29 mouse cellular contexts compared by ENCODE assay signal in genomic region chr14:97855345-97855744, GRCm38 (mm10).
DNase-seq lines count a peak whose midpoint lies in the region; ATAC-seq and TF ChIP-seq lines count a peak whose summit lies in the region.
"Had no signal": no experiment of that assay in that cellular context is flagged by ENCODE, and none has a peak within 500 bp of the region (broad histone marks: within the 10 kb centered on the region; RNA-seq: fewer than 3 reads in every experiment).

No protein-coding gene starts in this region.

- no peaks in the 10 kb centered on the region for H3K9me3 ChIP-seq in hindbrain, embryonic 11.5 days (ENCODE audit: control insufficient read depth, low read length)
- H3K9me3 ChIP-seq in hindbrain, embryonic 13.5 days: no peaks in the 10 kb centered on the region
- H3K9me3 ChIP-seq in midbrain, embryonic 13.5 days: no peaks in the 10 kb centered on the region
- H3K9me3 ChIP-seq in midbrain, embryonic 16.5 days (replicated peaks; ENCODE audit: control insufficient read depth, low read length, poor library complexity, severe bottlenecking): no peaks in the 10 kb centered on the region
- no peaks in the 10 kb centered on the region for H3K9me3 ChIP-seq in hindbrain, embryonic 16.5 days (ENCODE audit: control insufficient read depth, low read length)
- H3K9me3 ChIP-seq in lung, postnatal 0 days (ENCODE audit: low read length): no peaks in the 10 kb centered on the region
- H3K9me3 ChIP-seq: embryonic facial prominence, embryonic 13.5 days; forebrain, embryonic 10.5 days; heart, embryonic 12.5 days; kidney, embryonic 15.5 days; liver, embryonic 12.5 days; neural tube, embryonic 13.5 days had no signal

- no peak overlapping the region for H3K4me3 ChIP-seq in hindbrain, embryonic 11.5 days (ENCODE audit: low read depth, low read length)
- H3K4me3 ChIP-seq in hindbrain, embryonic 13.5 days: no peak overlapping the region
- no peak overlapping the region for H3K4me3 ChIP-seq in midbrain, embryonic 13.5 days (replicated peaks)
- H3K4me3 ChIP-seq in midbrain, embryonic 16.5 days (ENCODE audit: low read depth, low read length): no peak overlapping the region
- H3K4me3 ChIP-seq in hindbrain, embryonic 16.5 days (ENCODE audit: low read length): no peak overlapping the region
- H3K4me3 ChIP-seq in lung, postnatal 0 days (ENCODE audit: low read depth, low read length): no peak overlapping the region
- H3K4me3 ChIP-seq: embryonic facial prominence, embryonic 13.5 days; forebrain, embryonic 10.5 days; heart, adult 2 months; heart, embryonic 12.5 days; kidney, embryonic 15.5 days; left cerebral cortex, adult 2 months; liver, embryonic 12.5 days; neural tube, embryonic 13.5 days had no signal

- no peak overlapping the region for H3K27ac ChIP-seq in hindbrain, embryonic 11.5 days (ENCODE audit: low read depth, low read length)
- H3K27ac ChIP-seq in hindbrain, embryonic 13.5 days: no peak overlapping the region
- no peak overlapping the region for H3K27ac ChIP-seq in midbrain, embryonic 13.5 days
- H3K27ac ChIP-seq in midbrain, embryonic 16.5 days (ENCODE audit: low read length): no peak overlapping the region
- H3K27ac ChIP-seq in hindbrain, embryonic 16.5 days (ENCODE audit: low read depth, low read length): no peak overlapping the region
- no peak overlapping the region for H3K27ac ChIP-seq in lung, postnatal 0 days (ENCODE audit: low read length)
- H3K27ac ChIP-seq: embryonic facial prominence, embryonic 13.5 days; forebrain, embryonic 10.5 days; heart, adult 2 months; kidney, embryonic 15.5 days; left cerebral cortex, adult 2 months; liver, embryonic 12.5 days; macrophage; neural tube, embryonic 13.5 days had no signal

- no peaks in the 10 kb centered on the region for H3K4me1 ChIP-seq in hindbrain, embryonic 11.5 days (replicated peaks; ENCODE audit: control insufficient read depth, insufficient read depth, low read length)
- no peaks in the 10 kb centered on the region; the same call in 1 of the 2 replicates for H3K4me1 ChIP-seq in hindbrain, embryonic 13.5 days (replicated peaks)
- 0 out of 2 replicates have a peak, but pooled peaks cover 2% of the 10 kb centered on the region for H3K4me1 ChIP-seq in midbrain, embryonic 13.5 days (replicated peaks)
- no peaks in the 10 kb centered on the region for H3K4me1 ChIP-seq in midbrain, embryonic 16.5 days (ENCODE audit: control insufficient read depth, insufficient read depth, low read length)
- no peaks in the 10 kb centered on the region for H3K4me1 ChIP-seq in hindbrain, embryonic 16.5 days (ENCODE audit: control insufficient read depth, insufficient read depth, low read depth, low read length)
- no peaks in the 10 kb centered on the region for H3K4me1 ChIP-seq in lung, postnatal 0 days (ENCODE audit: insufficient read depth, low read depth, low read length)
- H3K4me1 ChIP-seq: embryonic facial prominence, embryonic 13.5 days; heart, embryonic 12.5 days; kidney, embryonic 15.5 days; liver, embryonic 12.5 days had no signal

- no peak for TF ChIP-seq CTCF in lung, postnatal 0 days (IDR thresholded peaks at IDR 0.05)

- no peak overlapping the region for H3K4me2 ChIP-seq in hindbrain, embryonic 11.5 days (replicated peaks; ENCODE audit: low read depth, low read length)
- H3K4me2 ChIP-seq in hindbrain, embryonic 13.5 days: no peak overlapping the region
- no peak overlapping the region for H3K4me2 ChIP-seq in midbrain, embryonic 13.5 days (replicated peaks)
- H3K4me2 ChIP-seq in midbrain, embryonic 16.5 days (ENCODE audit: low read length): no peak overlapping the region
- no peak overlapping the region for H3K4me2 ChIP-seq in hindbrain, embryonic 16.5 days (ENCODE audit: low read length)
- no peak overlapping the region for H3K4me2 ChIP-seq in lung, postnatal 0 days (replicated peaks; ENCODE audit: low read depth, low read length)
- H3K4me2 ChIP-seq: embryonic facial prominence, embryonic 13.5 days; heart, embryonic 12.5 days; kidney, embryonic 15.5 days; liver, embryonic 12.5 days; neural tube, embryonic 13.5 days had no signal

- 62% methylated on average over 1 of the region's 1 CpGs for WGBS in hindbrain, embryonic 11.5 days
- WGBS in hindbrain, embryonic 13.5 days: 42% methylated on average over 1 of the region's 1 CpGs
- WGBS in midbrain, embryonic 13.5 days: 57% methylated on average over 1 of the region's 1 CpGs
- 48% methylated on average over 1 of the region's 1 CpGs for WGBS in midbrain, embryonic 16.5 days
- WGBS in hindbrain, embryonic 16.5 days: 54% methylated on average over 1 of the region's 1 CpGs
- 72% methylated on average over 1 of the region's 1 CpGs for WGBS in lung, postnatal 0 days

- TF ChIP-seq EP300 in lung, postnatal 0 days (IDR thresholded peaks at IDR 0.05): no peak

- no peak overlapping the region for H3K9ac ChIP-seq in hindbrain, embryonic 11.5 days (ENCODE audit: low read depth, low read length)
- no peak overlapping the region for H3K9ac ChIP-seq in hindbrain, embryonic 13.5 days
- no peak overlapping the region for H3K9ac ChIP-seq in midbrain, embryonic 13.5 days (replicated peaks)
- H3K9ac ChIP-seq in midbrain, embryonic 16.5 days (ENCODE audit: low read depth, low read length): no peak overlapping the region
- H3K9ac ChIP-seq in hindbrain, embryonic 16.5 days (ENCODE audit: low read depth, low read length): no peak overlapping the region
- no peak overlapping the region for H3K9ac ChIP-seq in lung, postnatal 0 days (replicated peaks; ENCODE audit: low read depth)
- H3K9ac ChIP-seq: embryonic facial prominence, embryonic 13.5 days; forebrain, postnatal 0 days; heart, embryonic 12.5 days; kidney, embryonic 15.5 days; liver, embryonic 12.5 days; liver, postnatal 0 days; neural tube, embryonic 13.5 days had no signal

- H3K27me3 ChIP-seq in hindbrain, embryonic 11.5 days (ENCODE audit: control insufficient read depth, insufficient read depth, low read length): no peaks in the 10 kb centered on the region
- H3K27me3 ChIP-seq in hindbrain, embryonic 13.5 days: no peaks in the 10 kb centered on the region
- no peaks in the 10 kb centered on the region for H3K27me3 ChIP-seq in midbrain, embryonic 13.5 days
- H3K27me3 ChIP-seq in midbrain, embryonic 16.5 days (ENCODE audit: control insufficient read depth, insufficient read depth, low read depth, low read length): no peaks in the 10 kb centered on the region
- no peaks in the 10 kb centered on the region for H3K27me3 ChIP-seq in hindbrain, embryonic 16.5 days (replicated peaks; ENCODE audit: control insufficient read depth, insufficient read depth, low read length)
- H3K27me3 ChIP-seq in lung, postnatal 0 days (replicated peaks; ENCODE audit: insufficient read depth, low read length): no peaks in the 10 kb centered on the region
- H3K27me3 ChIP-seq: embryonic facial prominence, embryonic 13.5 days; heart, embryonic 12.5 days; kidney, embryonic 15.5 days; liver, embryonic 12.5 days; neural tube, embryonic 13.5 days; Patski had no signal

- DNase-seq in hindbrain, embryonic 11.5 days (ENCODE audit: low spot score): no peak
- no peak for DNase-seq in kidney, adult 18-20 months
- no peak for DNase-seq in lung, postnatal 0 days (ENCODE audit: low spot score)
- DNase-seq: adrenal gland, postnatal 10 days; cerebellum, adult 11 months; cerebellum, adult 9-11 months; forebrain, postnatal 0 days; heart, adult 2 months; heart, postnatal 4 days; kidney, adult 11 months; kidney, postnatal 25 days; liver, postnatal 0 days; right cerebral cortex, adult 18-20 months; spleen, adult 18-20 months; thymus, postnatal 25 days had no signal

- ATAC-seq in hindbrain, embryonic 11.5 days (ENCODE audit: low FRiP score): peak; percentile 78; the same call in 1 of the 2 replicates
- no peak for ATAC-seq in hindbrain, embryonic 13.5 days (ENCODE audit: low FRiP score)
- peak; percentile 43; the same call in 1 of the 2 replicates for ATAC-seq in midbrain, embryonic 13.5 days
- ATAC-seq in midbrain, embryonic 16.5 days: no peak
- peak; percentile 73; the same call in 1 of the 2 replicates for ATAC-seq in hindbrain, embryonic 16.5 days
- no peak for ATAC-seq in lung, postnatal 0 days
- ATAC-seq: forebrain, postnatal 0 days; inflammation-experienced regulatory T-cells, adult 6 months; liver, embryonic 12.5 days; liver, postnatal 0 days; Patski had no signal

- no peaks in the 10 kb centered on the region for H3K36me3 ChIP-seq in hindbrain, embryonic 11.5 days (ENCODE audit: control insufficient read depth, insufficient read depth, low read length)
- no peaks in the 10 kb centered on the region for H3K36me3 ChIP-seq in hindbrain, embryonic 13.5 days
- H3K36me3 ChIP-seq in midbrain, embryonic 13.5 days: no peaks in the 10 kb centered on the region
- H3K36me3 ChIP-seq in midbrain, embryonic 16.5 days (ENCODE audit: control insufficient read depth, insufficient read depth, low read length): no peaks in the 10 kb centered on the region
- H3K36me3 ChIP-seq in hindbrain, embryonic 16.5 days (ENCODE audit: control insufficient read depth, insufficient read depth, low read length): no peaks in the 10 kb centered on the region
- no peaks in the 10 kb centered on the region for H3K36me3 ChIP-seq in lung, postnatal 0 days (ENCODE audit: insufficient read depth, low read length)
- H3K36me3 ChIP-seq: embryonic facial prominence, embryonic 13.5 days; forebrain, embryonic 10.5 days; heart, embryonic 12.5 days; kidney, embryonic 15.5 days; liver, embryonic 12.5 days; neural tube, embryonic 13.5 days had no signal

Comparison
In these comparisons a context has a peak if more than half of its experiments do, and no peak if none do; other contexts are left out.
1. ATAC-seq: peak in hindbrain, embryonic 11.5 days (single experiment), midbrain, embryonic 13.5 days (single experiment) and hindbrain, embryonic 16.5 days (single experiment); none in hindbrain, embryonic 13.5 days (single experiment), midbrain, embryonic 16.5 days (single experiment) and lung, postnatal 0 days (single experiment).